Mouse (Mus musculus): ENCODE data around the gene Zfp672. TPM values are rescaled to one million over a fixed set of nuclear protein-coding genes. Genes with fewer than 3 reads are reported as not detected.
"Not testable (repeated sequence)": the region's sequence is repeated elsewhere in the genome, so short reads cannot be mapped to it uniquely, and the experiment has no call there.

The Zfp672 gene
- polyA plus RNA-seq (2015; fragmentation: Nextera tagmentation; extraction: Ambion mirVana) = 59.2 and 72.2 TPM in 2 replicates

GRCm38 (mm10) chr11:58330276-58331148 lies at the start of gene Zfp672, which contains the start of gene Sh3bp5l:
Gene Zfp672 (minus strand): TSS chr11:58330339.
Gene Sh3bp5l (plus strand): TSS chr11:58330724.
- peak; percentile 94 for DNase-seq (ENCODE audit: low spot score)

- no peak for DNase-seq (ENCODE audit: low spot score)
Observed at GRCm38 (mm10) chr11:58379516-58379915, 49.4 kb upstream of the Zfp672 start.

GRCm38 (mm10) chr11:58378763-58379278 lies 48.7 kb upstream of the Zfp672 start, which contains the start of gene Lypd8:
Gene Lypd8 (plus strand): TSS chr11:58379043.
- no peak for DNase-seq (ENCODE audit: low spot score)

GRCm38 (mm10) chr11:58377686-58378085 lies 47.5 kb upstream of the Zfp672 start:
- DNase-seq (ENCODE audit: low spot score) = no peak

GRCm38 (mm10) chr11:58377273-58377672 lies 47.1 kb upstream of the Zfp672 start:
- no peak for DNase-seq (ENCODE audit: low spot score)

- not testable (repeated sequence) for DNase-seq (ENCODE audit: low spot score)
Observed at GRCm38 (mm10) chr11:58366191-58366590, 36.1 kb upstream of the Zfp672 start.

GRCm38 (mm10) chr11:58364454-58364853 lies 34.3 kb upstream of the Zfp672 start:
- DNase-seq (ENCODE audit: low spot score) = no peak

- DNase-seq (ENCODE audit: low spot score) = not testable (repeated sequence)
Observed at GRCm38 (mm10) chr11:58362562-58362961, 32.4 kb upstream of the Zfp672 start.

GRCm38 (mm10) chr11:58357844-58358534 lies 27.9 kb upstream of the Zfp672 start:
- no peak for DNase-seq (ENCODE audit: low spot score)

GRCm38 (mm10) chr11:58357042-58357441 lies 26.9 kb upstream of the Zfp672 start:
- no peak for DNase-seq (ENCODE audit: low spot score)

- DNase-seq (ENCODE audit: low spot score) = no peak
Observed at GRCm38 (mm10) chr11:58354927-58355326, 24.8 kb upstream of the Zfp672 start.

GRCm38 (mm10) chr11:58354476-58354875 lies 24.3 kb upstream of the Zfp672 start:
- DNase-seq (ENCODE audit: low spot score) = no peak

GRCm38 (mm10) chr11:58353709-58354108 lies 23.6 kb upstream of the Zfp672 start:
- no peak for DNase-seq (ENCODE audit: low spot score)

GRCm38 (mm10) chr11:58352681-58353548 lies 22.8 kb upstream of the Zfp672 start:
- no peak for DNase-seq (ENCODE audit: low spot score)

- DNase-seq (ENCODE audit: low spot score) = no peak
Observed at GRCm38 (mm10) chr11:58351179-58351578, 21.0 kb upstream of the Zfp672 start.

GRCm38 (mm10) chr11:58350628-58351027 lies 20.5 kb upstream of the Zfp672 start:
- no peak for DNase-seq (ENCODE audit: low spot score)

- no peak for DNase-seq (ENCODE audit: low spot score)
Observed at GRCm38 (mm10) chr11:58346745-58347144, 16.6 kb upstream of the Zfp672 start.

GRCm38 (mm10) chr11:58334746-58335145 lies 4.6 kb upstream of the Zfp672 start:
- DNase-seq (ENCODE audit: low spot score) = no peak

GRCm38 (mm10) chr11:58331546-58331945 lies 1.4 kb upstream of the Zfp672 start:
- DNase-seq (ENCODE audit: low spot score) = no peak

GRCm38 (mm10) chr11:58331149-58331495 lies 983 bp upstream of the Zfp672 start:
- no peak for DNase-seq (ENCODE audit: low spot score)

- no peak for DNase-seq (ENCODE audit: low spot score)
Observed at GRCm38 (mm10) chr11:58329906-58330275, 248 bp downstream of the Zfp672 start.

All from thymus, postnatal 0 days (tissue).